Comparison of ENCODE assay signal across 8 mouse cellular contexts in genomic region chr7:102222830-102223556, GRCm38 (mm10). TPM values are rescaled to one million over a fixed set of nuclear protein-coding genes. Genes with fewer than 3 reads are reported as not detected.
DNase-seq lines count a peak whose midpoint lies in the region; ATAC-seq and TF ChIP-seq lines count a peak whose summit lies in the region.

No protein-coding gene starts in this region.

- DNase-seq in adrenal gland, postnatal 36 days: peak; percentile 85 to 90
- peak; percentile 60 for DNase-seq in neural tube, embryonic 11.5 days (ENCODE audit: low spot score)

- H3K4me3 ChIP-seq in C2C12 (ENCODE audit: insufficient read depth, poor library complexity, severe bottlenecking): peak overlapping the region; percentile 42
- peak overlapping the region; percentile 57 for H3K4me3 ChIP-seq in embryonic fibroblast, embryonic 13.5 days (ENCODE audit: insufficient read depth, low read length)
- H3K4me3 ChIP-seq in heart, embryonic 11.5 days (ENCODE audit: low read depth, low read length): peak overlapping the region; percentile 68
- peak overlapping the region; percentile 75 for H3K4me3 ChIP-seq in kidney, embryonic 14.5 days (ENCODE audit: low read length)
- H3K4me3 ChIP-seq in liver, embryonic 15.5 days (replicated peaks): peak overlapping the region; percentile 64
- H3K4me3 ChIP-seq in neural tube, embryonic 11.5 days (ENCODE audit: low read depth, low read length): peak overlapping the region; percentile 57
- peak overlapping the region; percentile 71 for H3K4me3 ChIP-seq in testis, adult 2 months (ENCODE audit: control insufficient read depth, low read depth, low read length)

- H3K27me3 ChIP-seq in C2C12 (ENCODE audit: control insufficient read depth, insufficient read depth, insufficient read length): no peaks in the 10 kb centered on the region
- H3K27me3 ChIP-seq in heart, embryonic 11.5 days (ENCODE audit: control insufficient read depth, insufficient read depth, low read length): no peaks in the 10 kb centered on the region
- H3K27me3 ChIP-seq in kidney, embryonic 14.5 days (ENCODE audit: control insufficient read depth, insufficient read depth, low read length): no peaks in the 10 kb centered on the region
- H3K27me3 ChIP-seq in liver, embryonic 15.5 days: no peaks in the 10 kb centered on the region
- H3K27me3 ChIP-seq in neural tube, embryonic 11.5 days (ENCODE audit: control insufficient read depth, insufficient read depth, low read length): no peaks in the 10 kb centered on the region
- H3K27me3 ChIP-seq in testis, adult 2 months (ENCODE audit: control insufficient read depth, insufficient read depth, low read length): no peaks in the 10 kb centered on the region

- H3K36me3 ChIP-seq in C2C12 (ENCODE audit: control insufficient read depth, insufficient read depth): no peaks in the 10 kb centered on the region
- no peaks in the 10 kb centered on the region for H3K36me3 ChIP-seq in heart, embryonic 11.5 days (ENCODE audit: control insufficient read depth, insufficient read depth, low read length)
- peaks cover 6% of the 10 kb centered on the region; the same call in 1 of the 2 replicates for H3K36me3 ChIP-seq in kidney, embryonic 14.5 days (ENCODE audit: control insufficient read depth, insufficient read depth, low read length)
- H3K36me3 ChIP-seq in liver, embryonic 15.5 days (replicated peaks): 0 out of 2 replicates have a peak, but pooled peaks cover 1% of the 10 kb centered on the region
- no peaks in the 10 kb centered on the region for H3K36me3 ChIP-seq in neural tube, embryonic 11.5 days (ENCODE audit: control insufficient read depth, insufficient read depth, low read length)
- no peaks in the 10 kb centered on the region for H3K36me3 ChIP-seq in testis, adult 2 months (ENCODE audit: control insufficient read depth, insufficient read depth, low read length)

- ATAC-seq in heart, embryonic 11.5 days (replicated peaks; ENCODE audit: insufficient number of reproducible peaks, low FRiP score, low TSS enrichment): peak; percentile 81
- ATAC-seq in kidney, embryonic 14.5 days (ENCODE audit: low FRiP score, low TSS enrichment): peak; percentile 93
- peak; percentile 78 for ATAC-seq in liver, embryonic 15.5 days (ENCODE audit: insufficient read depth)
- peak; percentile 83 for ATAC-seq in neural tube, embryonic 11.5 days (ENCODE audit: insufficient read depth, low FRiP score, low TSS enrichment)

- H3K79me2 ChIP-seq in C2C12 (ENCODE audit: control insufficient read depth, insufficient read depth): no peaks in the 10 kb centered on the region

- peak overlapping the region; percentile 85 for H3K4me2 ChIP-seq in heart, embryonic 11.5 days
- H3K4me2 ChIP-seq in kidney, embryonic 14.5 days (replicated peaks; ENCODE audit: low read depth, low read length): peak overlapping the region; percentile 45
- peak overlapping the region; percentile 84 for H3K4me2 ChIP-seq in liver, embryonic 15.5 days
- H3K4me2 ChIP-seq in neural tube, embryonic 11.5 days (ENCODE audit: low read depth): peak overlapping the region; percentile 87

- 2% methylated on average over 31 of the region's 31 CpGs for WGBS in heart, embryonic 11.5 days (ENCODE audit: insufficient replicate concordance)
- 1% methylated on average over 31 of the region's 31 CpGs for WGBS in kidney, embryonic 14.5 days
- 3% methylated on average over 31 of the region's 31 CpGs for WGBS in liver, embryonic 15.5 days (ENCODE audit: insufficient replicate concordance)
- 1% methylated on average over 31 of the region's 31 CpGs for WGBS in neural tube, embryonic 11.5 days

- H3ac ChIP-seq in C2C12 (ENCODE audit: control insufficient read depth, insufficient read length, low read depth): peak overlapping the region; percentile 59

- TF ChIP-seq CTCF in C2C12 (IDR thresholded peaks at IDR 0.05; ENCODE audit: control insufficient read depth, insufficient read depth, insufficient read length): no peak
- no peak for TF ChIP-seq CTCF in embryonic fibroblast, embryonic 13.5 days (IDR thresholded peaks at IDR 0.05; ENCODE audit: borderline replicate concordance, insufficient read depth, low read length)
- TF ChIP-seq CTCF in testis, adult 2 months (IDR thresholded peaks at IDR 0.05; ENCODE audit: control insufficient read depth, insufficient read depth, insufficient replicate concordance, low read depth, low read length): no peak

- H3K9ac ChIP-seq in heart, embryonic 11.5 days (ENCODE audit: low read depth, low read length): peak overlapping the region; percentile 78
- H3K9ac ChIP-seq in kidney, embryonic 14.5 days (ENCODE audit: low read depth, low read length): peak overlapping the region; percentile 76
- H3K9ac ChIP-seq in liver, embryonic 15.5 days: peak overlapping the region; percentile 46
- peak overlapping the region; percentile 70 for H3K9ac ChIP-seq in neural tube, embryonic 11.5 days (ENCODE audit: low read length)

- peak; percentile 65 for TF ChIP-seq POLR2A in embryonic fibroblast, embryonic 13.5 days (IDR thresholded peaks at IDR 0.05; ENCODE audit: low read depth, low read length)
- TF ChIP-seq POLR2A in testis, adult 2 months (IDR thresholded peaks at IDR 0.05; ENCODE audit: control insufficient read depth, low read depth, low read length): no peak

- no peaks in the 10 kb centered on the region for H3K9me3 ChIP-seq in heart, embryonic 11.5 days (replicated peaks; ENCODE audit: control insufficient read depth, low read length)
- no peaks in the 10 kb centered on the region for H3K9me3 ChIP-seq in kidney, embryonic 14.5 days (ENCODE audit: control insufficient read depth, low read length)
- no peaks in the 10 kb centered on the region for H3K9me3 ChIP-seq in liver, embryonic 15.5 days (replicated peaks)
- H3K9me3 ChIP-seq in neural tube, embryonic 11.5 days (ENCODE audit: control insufficient read depth, low read length): no peaks in the 10 kb centered on the region

- no peaks in the 10 kb centered on the region for H3K79me3 ChIP-seq in C2C12 (ENCODE audit: low read depth)

- H3K27ac ChIP-seq in embryonic fibroblast, embryonic 13.5 days (ENCODE audit: insufficient read depth, low read length): peak overlapping the region; percentile 51; the same call in 1 of the 2 replicates
- H3K27ac ChIP-seq in heart, embryonic 11.5 days (ENCODE audit: low read depth, low read length): no peak overlapping the region
- peak overlapping the region; percentile 75 for H3K27ac ChIP-seq in kidney, embryonic 14.5 days (ENCODE audit: low read depth, low read length)
- H3K27ac ChIP-seq in liver, embryonic 15.5 days (replicated peaks): peak overlapping the region; percentile 46
- H3K27ac ChIP-seq in neural tube, embryonic 11.5 days (ENCODE audit: low read depth, low read length): no peak overlapping the region
- H3K27ac ChIP-seq in testis, adult 2 months (ENCODE audit: control insufficient read depth, insufficient read depth, low read depth, low read length): peak overlapping the region; percentile 39

- no peaks in the 10 kb centered on the region for H3K4me1 ChIP-seq in embryonic fibroblast, embryonic 13.5 days (ENCODE audit: control insufficient read depth, insufficient read depth, low read length)
- peaks cover 2% of the 10 kb centered on the region; the same call in 1 of the 2 replicates for H3K4me1 ChIP-seq in heart, embryonic 11.5 days (ENCODE audit: control insufficient read depth, insufficient read depth, low read length)
- H3K4me1 ChIP-seq in kidney, embryonic 14.5 days (ENCODE audit: control insufficient read depth, insufficient read depth, low read length): no peaks in the 10 kb centered on the region
- H3K4me1 ChIP-seq in liver, embryonic 15.5 days (replicated peaks): peaks cover 24% of the 10 kb centered on the region
- no peaks in the 10 kb centered on the region for H3K4me1 ChIP-seq in neural tube, embryonic 11.5 days (ENCODE audit: control insufficient read depth, insufficient read depth, low read length)
- peaks cover 6% of the 10 kb centered on the region for H3K4me1 ChIP-seq in testis, adult 2 months (ENCODE audit: control insufficient read depth, insufficient read depth, low read length)

RNA-seq across cellular contexts. Expression of gene Pgap2, which starts 13.0 kb away (rescaled TPM):
- 22.6 TPM for polyA plus RNA-seq in C2C12 (2012; fragmentation: generic; extraction: Trizol)
- 100 to 1,000 TPM in 1 of 2 experiments, 10 to 100 TPM in 1; 64.1 to 103 TPM for total RNA-seq in adrenal gland, postnatal 36 days (2021)
- 50.4 and 70.0 TPM in 2 replicates for polyA plus RNA-seq in embryonic fibroblast, embryonic 13.5 days (2011; ENCODE audit: insufficient read length, low read depth, missing spikeins)
- polyA plus RNA-seq in heart, embryonic 11.5 days (2014; fragmentation: Nextera tagmentation; extraction: Ambion mirVana): 52.0 and 53.5 TPM in 2 replicates
- polyA plus RNA-seq in kidney, embryonic 14.5 days (2014; fragmentation: Nextera tagmentation; extraction: Ambion mirVana): 80.9 and 85.3 TPM in 2 replicates
- polyA plus RNA-seq in liver, embryonic 15.5 days (2015; fragmentation: Nextera tagmentation; extraction: Ambion mirVana): 22.2 and 23.5 TPM in 2 replicates
- polyA plus RNA-seq in neural tube, embryonic 11.5 days (2014; fragmentation: Nextera tagmentation; extraction: Ambion mirVana): 48.9 and 50.6 TPM in 2 replicates
- 304 and 321 TPM in 2 replicates for polyA plus RNA-seq in testis, adult 2 months (2012; rRNA removed)

RNA-seq across cellular contexts. Expression of gene Nup98, which starts 13.0 kb away (rescaled TPM):
- polyA plus RNA-seq in C2C12 (2012; fragmentation: generic; extraction: Trizol): 23.0 TPM
- total RNA-seq in adrenal gland, postnatal 36 days (2021): 10 to 100 TPM; 61.1 to 78.2 TPM
- polyA plus RNA-seq in embryonic fibroblast, embryonic 13.5 days (2011; ENCODE audit: insufficient read length, low read depth, missing spikeins): 79.6 and 80.3 TPM in 2 replicates
- 36.1 and 36.5 TPM in 2 replicates for polyA plus RNA-seq in heart, embryonic 11.5 days (2014; fragmentation: Nextera tagmentation; extraction: Ambion mirVana)
- polyA plus RNA-seq in kidney, embryonic 14.5 days (2014; fragmentation: Nextera tagmentation; extraction: Ambion mirVana): 37.5 and 55.4 TPM in 2 replicates
- 13.4 and 13.5 TPM in 2 replicates for polyA plus RNA-seq in liver, embryonic 15.5 days (2015; fragmentation: Nextera tagmentation; extraction: Ambion mirVana)
- 44.5 and 45.9 TPM in 2 replicates for polyA plus RNA-seq in neural tube, embryonic 11.5 days (2014; fragmentation: Nextera tagmentation; extraction: Ambion mirVana)
- polyA plus RNA-seq in testis, adult 2 months (2012; rRNA removed): 126 and 133 TPM in 2 replicates

RNA-seq across cellular contexts. Expression of gene Rhog, which starts 32.9 kb away (rescaled TPM):
- 95.1 TPM for polyA plus RNA-seq in C2C12 (2012; fragmentation: generic; extraction: Trizol)
- total RNA-seq in adrenal gland, postnatal 36 days (2021): 10 to 100 TPM; 53.8 to 55.6 TPM
- 63.8 and 66.2 TPM in 2 replicates for polyA plus RNA-seq in embryonic fibroblast, embryonic 13.5 days (2011; ENCODE audit: insufficient read length, low read depth, missing spikeins)
- polyA plus RNA-seq in heart, embryonic 11.5 days (2014; fragmentation: Nextera tagmentation; extraction: Ambion mirVana): 47.5 and 59.6 TPM in 2 replicates
- polyA plus RNA-seq in kidney, embryonic 14.5 days (2014; fragmentation: Nextera tagmentation; extraction: Ambion mirVana): 47.6 and 62.6 TPM in 2 replicates
- 57.4 and 62.3 TPM in 2 replicates for polyA plus RNA-seq in liver, embryonic 15.5 days (2015; fragmentation: Nextera tagmentation; extraction: Ambion mirVana)
- 35.1 and 38.8 TPM in 2 replicates for polyA plus RNA-seq in neural tube, embryonic 11.5 days (2014; fragmentation: Nextera tagmentation; extraction: Ambion mirVana)
- 11.2 and 13.2 TPM in 2 replicates for polyA plus RNA-seq in testis, adult 2 months (2012; rRNA removed)

RNA-seq across cellular contexts. Expression of gene Stim1, which starts 44.6 kb away (rescaled TPM):
- polyA plus RNA-seq in C2C12 (2012; fragmentation: generic; extraction: Trizol): 8.6 TPM
- total RNA-seq in adrenal gland, postnatal 36 days (2021): 10 to 100 TPM; 63.5 to 73.1 TPM
- polyA plus RNA-seq in embryonic fibroblast, embryonic 13.5 days (2011; ENCODE audit: insufficient read length, low read depth, missing spikeins): 20.5 and 27.6 TPM in 2 replicates
- polyA plus RNA-seq in heart, embryonic 11.5 days (2014; fragmentation: Nextera tagmentation; extraction: Ambion mirVana): 9.1 and 13.5 TPM in 2 replicates
- polyA plus RNA-seq in kidney, embryonic 14.5 days (2014; fragmentation: Nextera tagmentation; extraction: Ambion mirVana): 8.1 and 11.6 TPM in 2 replicates
- polyA plus RNA-seq in liver, embryonic 15.5 days (2015; fragmentation: Nextera tagmentation; extraction: Ambion mirVana): 14.9 and 16.5 TPM in 2 replicates
- polyA plus RNA-seq in neural tube, embryonic 11.5 days (2014; fragmentation: Nextera tagmentation; extraction: Ambion mirVana): 11.0 and 11.2 TPM in 2 replicates
- polyA plus RNA-seq in testis, adult 2 months (2012; rRNA removed): 127 and 130 TPM in 2 replicates

Comparison
In these comparisons a context has a peak if more than half of its experiments do, and no peak if none do; other contexts are left out.
1. H3K27ac ChIP-seq: peak in embryonic fibroblast, embryonic 13.5 days (single experiment), kidney, embryonic 14.5 days (single experiment), liver, embryonic 15.5 days (single experiment) and testis, adult 2 months (single experiment); none in heart, embryonic 11.5 days (single experiment) and neural tube, embryonic 11.5 days (single experiment).
2. Peak in every context shown above with its lines, with median percentiles within 50 percentile points of each other: H3K4me3 ChIP-seq, ATAC-seq, H3K4me2 ChIP-seq and H3K9ac ChIP-seq.